In the genomic region with DNA sequence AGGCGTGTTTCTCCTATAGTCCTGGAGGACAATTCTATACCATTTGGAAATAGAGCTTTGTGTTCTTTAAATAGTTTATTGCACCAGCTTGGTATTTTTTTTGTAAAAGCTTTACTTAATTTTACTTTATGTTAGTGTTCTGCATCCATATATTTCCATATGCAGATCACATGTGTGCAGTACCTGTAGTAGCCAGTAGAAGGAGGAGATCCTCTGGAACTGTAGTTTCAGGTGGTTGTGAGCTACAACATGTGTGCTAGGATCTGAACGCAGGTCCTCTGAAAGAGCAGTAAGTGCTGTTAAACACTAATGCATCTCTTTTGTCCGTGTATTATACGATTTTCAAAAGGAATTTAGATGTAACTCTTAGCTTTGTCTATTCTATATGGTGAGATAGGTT, we compare ENCODE assay signal across 20 mouse cellular contexts.
"Had no signal": no experiment of that assay in that cellular context is flagged by ENCODE, and none has a peak within 500 bp of the region (broad histone marks: within the 10 kb centered on the region; RNA-seq: fewer than 3 reads in every experiment).

No protein-coding gene starts in this region.

- DNase-seq: kidney, adult 11 months; kidney, adult 8-10 months; kidney, postnatal 14 days; kidney, postnatal 4 days; layer of hippocampus, adult 9-11 months; layer of hippocampus, postnatal 36 days; liver, embryonic 13.5 days; lung, adult 2 months; lung, postnatal 14 days; retina, postnatal 1 day; right cerebral cortex, postnatal 25 days; spleen, adult 18-20 months; thymus, postnatal 25 days had no signal

- H3K9me3 ChIP-seq: intestine, embryonic 15.5 days; liver, embryonic 13.5 days; midbrain, embryonic 12.5 days; midbrain, embryonic 15.5 days; neural tube, embryonic 13.5 days; stomach, embryonic 15.5 days had no signal

- H3K4me3 ChIP-seq: intestine, embryonic 15.5 days; liver, embryonic 13.5 days; midbrain, embryonic 12.5 days; midbrain, embryonic 15.5 days; myocyte; neural tube, embryonic 13.5 days; stomach, embryonic 15.5 days had no signal

- H3K27me3 ChIP-seq: intestine, embryonic 15.5 days; liver, embryonic 13.5 days; midbrain, embryonic 12.5 days; midbrain, embryonic 15.5 days; neural tube, embryonic 13.5 days; stomach, embryonic 15.5 days had no signal

- H3K4me1 ChIP-seq: intestine, embryonic 15.5 days; liver, embryonic 13.5 days; midbrain, embryonic 12.5 days; midbrain, embryonic 15.5 days; neural tube, embryonic 13.5 days; stomach, embryonic 15.5 days had no signal

- H3K36me3 ChIP-seq: intestine, embryonic 15.5 days; liver, embryonic 13.5 days; midbrain, embryonic 12.5 days; midbrain, embryonic 15.5 days; neural tube, embryonic 13.5 days; stomach, embryonic 15.5 days had no signal

- H3K9ac ChIP-seq: intestine, embryonic 15.5 days; liver, embryonic 13.5 days; midbrain, embryonic 12.5 days; midbrain, embryonic 15.5 days; neural tube, embryonic 13.5 days; stomach, embryonic 15.5 days had no signal

- ATAC-seq: intestine, embryonic 15.5 days; midbrain, embryonic 15.5 days had no signal

- H3K4me2 ChIP-seq: intestine, embryonic 15.5 days; liver, embryonic 13.5 days; midbrain, embryonic 12.5 days; midbrain, embryonic 15.5 days; neural tube, embryonic 13.5 days; stomach, embryonic 15.5 days had no signal

- H3K27ac ChIP-seq: intestine, embryonic 15.5 days; liver, embryonic 13.5 days; macrophage; midbrain, embryonic 12.5 days; midbrain, embryonic 15.5 days; neural tube, embryonic 13.5 days; stomach, embryonic 15.5 days had no signal
